Mouse (Mus musculus): ENCODE results near the gene Mfsd6. TPM values are rescaled to one million over a fixed set of nuclear protein-coding genes. Genes with fewer than 3 reads are reported as not detected.
"Not testable (repeated sequence)": the region's sequence is repeated elsewhere in the genome, so short reads cannot be mapped to it uniquely, and the experiment has no call there.

Mfsd6 gene
- total RNA-seq, 2 experiments from 2014 or later: 71.1 to 75.3 TPM

- DNase-seq (ENCODE audit: extremely low spot score in 1 of 2, low spot score in 1 of 2): no peak
Observed at GRCm38 (mm10) chr1:52714451-52714850, 12.8 kb downstream of the Mfsd6 start.

GRCm38 (mm10) chr1:52714021-52714420 is 13.2 kb downstream of the Mfsd6 start:
- DNase-seq (ENCODE audit: extremely low spot score in 1 of 2, low spot score in 1 of 2): no peak

DNA sequence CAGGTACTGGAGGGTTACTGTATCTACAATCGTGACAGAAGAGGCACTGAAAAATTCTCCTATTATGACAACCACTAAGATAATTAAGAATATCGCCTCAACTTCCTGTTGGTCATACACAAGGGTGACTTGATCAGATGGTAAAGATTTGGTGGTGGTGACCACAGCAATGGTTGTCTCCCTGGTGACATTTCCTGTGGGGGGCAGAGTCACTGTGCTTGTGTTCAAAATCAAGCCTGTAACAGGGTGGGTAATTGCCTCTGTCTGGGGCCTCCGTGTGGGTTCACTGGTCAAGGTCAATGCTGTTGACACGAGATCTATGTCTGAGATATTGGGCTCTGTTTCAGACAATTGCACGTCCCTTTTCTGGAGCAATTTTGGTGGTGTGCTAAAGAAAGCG is 18.5 kb downstream of the Mfsd6 start:
- DNase-seq (ENCODE audit: extremely low spot score in 1 of 2, low spot score in 1 of 2): no peak

- DNase-seq (ENCODE audit: extremely low spot score in 1 of 2, low spot score in 1 of 2): no peak
Observed at GRCm38 (mm10) chr1:52707030-52707429, 20.2 kb downstream of the Mfsd6 start.

GRCm38 (mm10) chr1:52702738-52703491 is 24.3 kb downstream of the Mfsd6 start:
- no peak for DNase-seq (ENCODE audit: extremely low spot score in 1 of 2, low spot score in 1 of 2)

- DNase-seq (ENCODE audit: extremely low spot score in 1 of 2, low spot score in 1 of 2): no peak
Observed at GRCm38 (mm10) chr1:52701941-52702340, 25.3 kb downstream of the Mfsd6 start.

- not testable (repeated sequence) for DNase-seq (ENCODE audit: extremely low spot score in 1 of 2, low spot score in 1 of 2)
Observed at GRCm38 (mm10) chr1:52694456-52694855, 32.8 kb downstream of the Mfsd6 start.

GRCm38 (mm10) chr1:52687636-52688035 is 39.6 kb downstream of the Mfsd6 start:
- DNase-seq (ENCODE audit: extremely low spot score in 1 of 2, low spot score in 1 of 2): no peak

DNA sequence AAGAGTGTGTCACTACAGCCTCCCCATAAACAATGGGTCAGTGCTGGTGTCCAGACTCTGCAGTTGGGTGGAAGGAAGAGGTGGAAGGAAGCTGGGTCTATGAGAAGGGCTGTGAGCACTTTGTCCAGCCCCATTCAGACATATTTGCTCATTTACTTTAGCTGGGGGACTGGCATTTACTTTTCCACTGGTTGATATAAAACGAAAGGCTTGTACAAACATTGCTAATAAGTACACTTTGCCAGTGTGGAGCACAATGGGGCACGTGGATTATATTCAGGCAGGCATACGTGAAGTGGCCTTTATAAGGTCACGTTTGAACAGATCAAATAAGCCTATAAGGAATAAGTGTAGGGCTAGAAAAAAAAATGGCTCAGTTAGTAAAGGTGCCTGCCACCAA is 43.7 kb downstream of the Mfsd6 start:
- DNase-seq (ENCODE audit: extremely low spot score in 1 of 2, low spot score in 1 of 2): no peak

DNA sequence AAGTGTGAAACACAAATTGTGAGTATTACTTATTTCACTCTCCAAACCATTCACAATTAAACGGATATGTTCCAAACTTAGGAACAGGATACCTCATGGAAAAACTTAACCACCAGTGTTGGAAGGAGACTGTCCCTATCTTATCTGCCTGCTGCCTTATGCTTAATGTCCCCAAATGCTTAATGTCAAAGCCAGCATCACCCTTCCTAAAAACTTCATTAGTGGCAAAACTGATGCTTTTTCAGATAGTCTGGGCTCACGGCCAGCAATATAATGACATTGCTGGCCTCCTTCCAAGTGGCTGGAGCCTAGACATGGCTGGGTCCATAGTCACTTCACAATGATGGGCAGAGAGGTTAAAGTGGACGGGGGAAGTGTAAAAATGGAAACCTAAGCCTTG is 50.6 kb downstream of the Mfsd6 start:
- peak in 1 of 2 experiments; percentile 23 for DNase-seq (ENCODE audit: extremely low spot score in 1 of 2, low spot score in 1 of 2)

DNA sequence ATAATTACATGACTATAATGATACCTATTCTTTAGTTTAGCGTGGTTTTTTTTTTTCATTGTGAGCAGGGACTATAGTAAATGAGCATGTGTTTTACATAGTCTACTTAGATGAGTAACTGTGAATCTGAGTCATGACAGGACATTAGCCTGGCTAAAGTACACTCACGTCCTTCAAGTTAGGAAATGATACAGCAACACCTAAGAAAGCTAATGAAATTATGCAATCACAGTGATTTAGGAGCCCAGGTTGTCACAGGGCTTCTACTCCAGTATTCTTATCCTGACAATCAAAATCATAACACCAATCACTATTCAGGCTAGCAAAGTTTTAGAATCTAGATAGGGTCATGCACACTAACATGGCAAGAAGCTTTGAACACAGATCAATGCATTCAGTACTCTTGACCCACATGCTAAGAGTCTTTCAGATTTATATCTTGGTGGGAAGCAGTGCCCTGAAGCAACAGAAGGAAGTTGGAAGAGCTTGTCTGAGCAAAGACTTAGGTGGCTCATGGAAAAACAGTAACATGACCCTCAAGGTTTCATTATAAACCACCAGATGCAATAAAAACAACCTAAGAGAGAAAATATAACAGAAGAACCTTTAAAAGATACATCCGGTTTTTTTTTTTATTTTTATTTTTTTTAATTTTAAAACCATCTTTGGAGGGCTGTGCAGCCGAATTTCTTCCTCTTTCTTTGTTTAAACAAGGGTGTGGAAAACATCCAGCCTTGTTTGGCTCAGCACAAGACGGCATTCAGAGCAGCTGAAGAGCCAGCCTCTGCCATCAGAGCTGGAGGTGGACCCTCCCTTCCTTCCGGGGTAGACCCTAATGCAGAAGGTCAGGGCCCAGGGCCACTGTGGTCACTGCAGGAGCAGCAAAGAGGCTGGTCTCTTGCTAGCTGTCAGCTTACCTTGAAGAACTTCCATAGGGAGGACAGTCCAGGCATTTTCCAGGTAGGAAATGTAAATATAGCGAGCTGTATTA is 51.4 kb downstream of the Mfsd6 start:
- DNase-seq (ENCODE audit: extremely low spot score in 1 of 2, low spot score in 1 of 2): no peak

GRCm38 (mm10) chr1:52669931-52670330 is 57.3 kb downstream of the Mfsd6 start:
- no peak for DNase-seq (ENCODE audit: extremely low spot score in 1 of 2, low spot score in 1 of 2)

DNA sequence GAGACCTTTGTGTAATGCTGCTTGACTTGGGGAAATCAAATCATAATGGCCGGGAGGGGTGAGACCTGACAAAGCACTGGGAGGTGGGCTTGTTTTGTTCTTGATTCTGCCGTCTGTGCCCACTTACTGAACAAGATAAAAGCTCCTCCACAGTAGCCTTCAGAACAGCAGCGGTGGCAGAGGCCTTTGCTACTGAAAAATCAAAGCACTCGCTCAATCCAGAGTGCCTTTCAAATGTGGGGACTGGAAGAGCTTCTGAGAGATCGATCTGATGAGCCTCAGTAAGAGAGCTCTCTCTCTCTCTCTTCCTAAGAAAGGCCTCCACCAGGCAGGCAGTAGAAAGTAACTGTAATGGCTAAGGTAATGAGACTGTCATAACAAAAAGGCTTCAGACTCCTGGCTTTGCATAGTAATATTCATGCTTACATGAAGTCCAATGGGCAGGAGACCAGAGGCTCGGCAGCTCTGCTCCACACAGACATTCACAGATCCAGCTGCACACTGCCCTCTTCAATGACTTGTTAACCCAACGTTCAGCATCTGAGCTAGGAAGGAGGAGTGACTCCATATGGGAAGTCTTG is 58.4 kb downstream of the Mfsd6 start:
- no peak for DNase-seq (ENCODE audit: extremely low spot score in 1 of 2, low spot score in 1 of 2)

DNA sequence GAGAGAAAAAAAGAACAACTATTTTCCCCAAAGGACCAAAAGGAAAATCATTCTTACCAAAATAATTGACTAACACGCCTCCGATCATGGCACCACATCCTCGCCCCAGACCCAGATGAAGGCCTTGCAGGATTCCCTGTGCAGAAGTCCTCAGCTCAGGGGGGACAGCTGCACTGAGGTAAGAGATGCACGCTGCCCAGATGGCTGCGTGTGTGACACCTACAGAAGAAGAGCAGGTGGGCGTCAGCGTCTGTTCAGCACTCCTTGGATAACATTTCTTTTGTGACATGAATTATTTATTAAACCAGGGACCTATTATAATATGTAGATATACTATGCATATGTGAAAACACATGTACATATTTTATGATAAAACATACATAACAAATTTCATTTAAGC is 64.0 kb downstream of the Mfsd6 start:
- no peak for DNase-seq (ENCODE audit: extremely low spot score in 1 of 2, low spot score in 1 of 2)

DNA sequence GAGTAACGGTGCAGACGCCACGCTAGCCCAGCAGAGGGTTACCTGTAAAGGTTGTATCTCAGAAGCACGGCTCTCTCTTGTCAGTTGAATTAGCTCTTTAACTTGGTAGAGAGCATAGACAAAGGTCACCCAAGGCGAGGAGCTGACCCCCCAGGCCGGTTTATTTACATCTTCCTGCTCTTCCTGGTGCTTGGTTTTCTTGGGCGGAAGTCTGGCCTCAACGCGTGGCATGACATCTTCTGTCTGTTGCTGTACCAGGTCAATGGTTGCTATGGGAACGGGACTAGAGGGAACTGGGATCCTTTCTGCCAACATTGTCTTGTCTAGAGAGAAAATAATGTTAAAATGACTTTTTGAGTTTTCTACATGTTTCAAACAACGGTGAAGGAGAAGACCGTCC is 66.5 kb downstream of the Mfsd6 start:
- no peak for DNase-seq (ENCODE audit: extremely low spot score in 1 of 2, low spot score in 1 of 2)

DNA sequence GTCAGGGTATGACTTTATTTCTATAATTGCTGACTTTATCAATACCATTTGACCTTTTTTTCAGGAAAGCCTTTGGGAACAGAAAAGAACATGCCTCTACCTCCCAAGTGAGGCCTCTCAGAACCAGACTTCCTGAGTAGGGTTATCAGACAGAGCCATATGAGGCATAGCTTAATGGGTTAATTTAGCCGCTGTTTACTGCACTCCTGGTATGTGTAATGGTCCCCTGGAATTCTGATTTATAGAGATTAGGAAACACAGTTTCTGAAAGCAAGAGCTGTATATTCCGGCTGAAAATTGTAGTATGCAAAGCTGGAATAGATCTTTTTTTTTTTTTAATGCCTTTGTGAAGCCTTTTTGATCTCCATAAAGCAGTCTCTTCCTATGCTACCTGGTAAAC is 67.0 kb downstream of the Mfsd6 start:
- DNase-seq (ENCODE audit: extremely low spot score in 1 of 2, low spot score in 1 of 2): no peak

DNA sequence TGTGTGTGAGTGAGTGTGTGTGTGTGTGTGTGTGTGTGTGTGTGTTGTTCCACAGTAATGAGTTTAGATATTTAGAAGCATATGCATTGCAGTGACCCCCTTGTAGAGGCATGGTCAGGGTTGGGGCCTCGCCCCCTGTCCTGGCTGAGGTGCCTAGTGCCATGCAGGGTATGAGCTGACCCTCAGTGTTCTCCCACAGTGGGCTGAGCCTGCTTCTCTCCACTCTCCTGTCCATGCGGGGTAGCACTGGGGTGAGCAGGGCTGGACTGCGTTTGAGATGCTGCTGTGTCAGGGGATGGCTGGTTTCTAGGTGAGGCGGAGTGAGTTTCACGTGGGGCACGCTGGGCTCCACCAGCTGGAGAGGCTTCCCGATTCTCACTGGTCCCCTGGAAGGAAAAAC is 69.1 kb downstream of the Mfsd6 start:
- no peak for DNase-seq (ENCODE audit: extremely low spot score in 1 of 2, low spot score in 1 of 2)

GRCm38 (mm10) chr1:52655153-52655552 is 72.1 kb downstream of the Mfsd6 start:
- DNase-seq (ENCODE audit: extremely low spot score in 1 of 2, low spot score in 1 of 2): no peak

- DNase-seq (ENCODE audit: extremely low spot score in 1 of 2, low spot score in 1 of 2): no peak
Observed at GRCm38 (mm10) chr1:52653366-52653765, 73.9 kb downstream of the Mfsd6 start.

DNA sequence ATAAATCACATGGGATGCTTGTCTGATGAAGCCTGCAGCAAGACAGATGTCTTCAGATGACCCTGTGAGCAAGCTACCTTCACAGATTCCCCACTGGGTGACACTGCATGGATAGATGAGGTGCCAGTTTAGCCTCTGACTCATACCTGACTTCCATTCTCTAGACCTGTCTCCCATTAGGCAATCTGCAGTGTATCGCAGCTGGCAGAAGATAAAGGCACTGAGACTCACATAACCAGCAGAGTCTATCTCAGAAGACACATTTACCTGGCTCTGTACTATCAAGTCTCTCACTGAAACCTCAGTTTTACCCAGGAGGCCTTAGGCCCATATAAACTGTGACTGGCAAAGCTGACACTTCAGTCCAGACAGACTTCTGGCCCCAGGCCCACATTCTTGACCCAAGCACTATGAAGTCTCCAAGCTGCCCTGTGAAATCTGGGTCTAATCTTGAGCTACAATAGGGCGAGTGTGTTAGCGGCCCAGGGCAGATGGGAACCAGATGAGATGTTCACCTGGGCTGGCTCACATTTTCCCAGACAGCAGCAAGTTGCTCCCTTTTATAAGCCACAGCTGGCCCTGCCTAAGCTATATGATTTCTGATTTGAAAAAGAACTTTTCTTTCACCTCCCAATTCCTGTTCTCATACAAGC is 74.5 kb downstream of the Mfsd6 start:
- DNase-seq (ENCODE audit: extremely low spot score in 1 of 2, low spot score in 1 of 2): no peak

DNA sequence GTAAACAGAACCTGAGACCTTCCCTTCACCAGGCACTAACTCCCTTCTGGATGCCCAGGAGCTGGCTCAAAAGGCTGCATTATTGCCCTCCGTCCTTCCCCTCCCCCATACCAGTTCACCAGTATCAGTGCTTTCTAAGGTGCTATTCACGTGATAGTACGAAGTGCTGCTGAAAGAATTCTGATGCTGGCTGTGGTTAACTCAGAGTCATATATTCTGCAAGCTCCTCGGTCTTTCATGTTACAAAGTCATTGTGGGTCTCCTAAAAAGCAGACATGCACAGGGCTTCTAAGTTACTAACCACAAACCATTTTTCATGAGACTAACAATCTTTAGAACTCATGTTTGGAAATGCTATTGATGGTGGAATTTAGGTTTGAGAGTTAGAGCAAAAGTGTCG is 77.2 kb downstream of the Mfsd6 start:
- no peak for DNase-seq (ENCODE audit: extremely low spot score in 1 of 2, low spot score in 1 of 2)

Data from layer of hippocampus, postnatal 25 days (tissue).